Mouse (Mus musculus): ENCODE data around the gene Rad51b. TPM values are rescaled to one million over a fixed set of nuclear protein-coding genes. Genes with fewer than 3 reads are reported as not detected.

The Rad51b gene
- polyA plus RNA-seq, 1 experiment from 2014 or later = 8.0 TPM

- ATAC-seq (ENCODE audit: insufficient read depth) (no peak), DNase-seq (no peak)
- Histone ChIP-seq H3K27me3 (ENCODE audit: insufficient read depth, low read length) (no peaks in the 10 kb centered on the region), H3K4me2 (no peak overlapping the region), H3K27ac (ENCODE audit: low read depth) (peak overlapping the region; percentile 67), H3K4me1 (ENCODE audit: insufficient read depth) (peaks cover 15% of the 10 kb centered on the region), H3K36me3 (ENCODE audit: insufficient read depth) (no peaks in the 10 kb centered on the region), H3K9me3 (ENCODE audit: low read depth, low read length) (no peaks in the 10 kb centered on the region), H3K4me3 (ENCODE audit: low read depth, low read length) (no peak overlapping the region), H3K9ac (no peak overlapping the region)
- no peak for TF ChIP-seq CTCF (IDR thresholded peaks at IDR 0.05; ENCODE audit: low read depth)
- WGBS = 26% methylated on average over 7 of the region's 7 CpGs
Observed at GRCm38 (mm10) chr12:79442126-79442525, 145.0 kb downstream of the Rad51b start.

- no peaks in the 10 kb centered on the region for H3K27me3 ChIP-seq (ENCODE audit: insufficient read depth, low read length)
- H3K36me3 ChIP-seq (ENCODE audit: insufficient read depth) = no peaks in the 10 kb centered on the region
- no peak overlapping the region for H3K4me3 ChIP-seq (ENCODE audit: low read depth, low read length)
- 57% methylated on average over 6 of the region's 6 CpGs for WGBS
- H3K9ac ChIP-seq = no peak overlapping the region
- peak overlapping the region; percentile 67; the same call in 1 of the 2 replicates for H3K27ac ChIP-seq (ENCODE audit: low read depth)
- TF ChIP-seq CTCF (IDR thresholded peaks at IDR 0.05; ENCODE audit: low read depth) = no peak
- no peak overlapping the region for H3K4me2 ChIP-seq
- no peak for ATAC-seq (ENCODE audit: insufficient read depth)
- H3K9me3 ChIP-seq (ENCODE audit: low read depth, low read length) = no peaks in the 10 kb centered on the region
- DNase-seq = no peak
- peaks cover 15% of the 10 kb centered on the region for H3K4me1 ChIP-seq (ENCODE audit: insufficient read depth)
Observed at GRCm38 (mm10) chr12:79442836-79443390, 145.8 kb downstream of the Rad51b start.

GRCm38 (mm10) chr12:79444646-79445045 lies 147.6 kb downstream of the Rad51b start:
- no peak for TF ChIP-seq CTCF (IDR thresholded peaks at IDR 0.05; ENCODE audit: low read depth)
- H3K27me3 ChIP-seq (ENCODE audit: insufficient read depth, low read length) = no peaks in the 10 kb centered on the region
- WGBS = 60% methylated on average over 2 of the region's 2 CpGs
- H3K9me3 ChIP-seq (ENCODE audit: low read depth, low read length) = no peaks in the 10 kb centered on the region
- no peak overlapping the region for H3K27ac ChIP-seq (ENCODE audit: low read depth)
- H3K4me3 ChIP-seq (ENCODE audit: low read depth, low read length) = no peak overlapping the region
- H3K4me2 ChIP-seq = no peak overlapping the region
- no peak overlapping the region for H3K9ac ChIP-seq
- H3K4me1 ChIP-seq (ENCODE audit: insufficient read depth) = peaks cover 18% of the 10 kb centered on the region
- no peaks in the 10 kb centered on the region for H3K36me3 ChIP-seq (ENCODE audit: insufficient read depth)
- no peak for ATAC-seq (ENCODE audit: insufficient read depth)
- DNase-seq = no peak

GRCm38 (mm10) chr12:79447039-79447438 lies 150.0 kb downstream of the Rad51b start:
- Histone ChIP-seq H3K4me3 (ENCODE audit: low read depth, low read length) (no peak overlapping the region), H3K27me3 (ENCODE audit: insufficient read depth, low read length) (no peaks in the 10 kb centered on the region), H3K9me3 (ENCODE audit: low read depth, low read length) (no peaks in the 10 kb centered on the region), H3K4me2 (no peak overlapping the region), H3K9ac (no peak overlapping the region), H3K4me1 (ENCODE audit: insufficient read depth) (peaks cover 18% of the 10 kb centered on the region; the same call in 1 of the 2 replicates), H3K27ac (ENCODE audit: low read depth) (no peak overlapping the region), H3K36me3 (ENCODE audit: insufficient read depth) (no peaks in the 10 kb centered on the region)
- DNase-seq (no peak), ATAC-seq (ENCODE audit: insufficient read depth) (no peak)
- TF ChIP-seq CTCF (IDR thresholded peaks at IDR 0.05; ENCODE audit: low read depth) = no peak
- WGBS = 64% methylated on average over 3 of the region's 3 CpGs

GRCm38 (mm10) chr12:79449817-79450411 lies 152.8 kb downstream of the Rad51b start:
- WGBS = 39% methylated on average over 8 of the region's 8 CpGs
- Histone ChIP-seq H3K27me3 (ENCODE audit: insufficient read depth, low read length) (no peaks in the 10 kb centered on the region), H3K9ac (no peak overlapping the region), H3K27ac (ENCODE audit: low read depth) (peak overlapping the region; percentile 77), H3K4me2 (no peak overlapping the region), H3K4me3 (ENCODE audit: low read depth, low read length) (no peak overlapping the region), H3K4me1 (ENCODE audit: insufficient read depth) (peaks cover 10% of the 10 kb centered on the region; the same call in 1 of the 2 replicates), H3K36me3 (ENCODE audit: insufficient read depth) (no peaks in the 10 kb centered on the region), H3K9me3 (ENCODE audit: low read depth, low read length) (no peaks in the 10 kb centered on the region)
- peak; percentile 61; the same call in 1 of the 2 replicates for ATAC-seq (ENCODE audit: insufficient read depth)
- peak; percentile 54 for DNase-seq
- TF ChIP-seq CTCF (IDR thresholded peaks at IDR 0.05; ENCODE audit: low read depth) = no peak

- H3K4me1 ChIP-seq (ENCODE audit: insufficient read depth) = peaks cover 24% of the 10 kb centered on the region
- 0 out of 2 replicates have a peak overlapping the region, but pooled peaks have one; percentile 9 for H3K27ac ChIP-seq (ENCODE audit: low read depth)
- no peak overlapping the region for H3K9ac ChIP-seq
- no peaks in the 10 kb centered on the region for H3K36me3 ChIP-seq (ENCODE audit: insufficient read depth)
- H3K4me2 ChIP-seq = no peak overlapping the region
- no peak overlapping the region for H3K4me3 ChIP-seq (ENCODE audit: low read depth, low read length)
- no peak for TF ChIP-seq CTCF (IDR thresholded peaks at IDR 0.05; ENCODE audit: low read depth)
- H3K27me3 ChIP-seq (ENCODE audit: insufficient read depth, low read length) = no peaks in the 10 kb centered on the region
- WGBS = 70% methylated on average over 4 of the region's 4 CpGs
- no peak for ATAC-seq (ENCODE audit: insufficient read depth)
- DNase-seq = no peak
- no peaks in the 10 kb centered on the region for H3K9me3 ChIP-seq (ENCODE audit: low read depth, low read length)
Observed at GRCm38 (mm10) chr12:79452882-79453281, 155.8 kb downstream of the Rad51b start.

GRCm38 (mm10) chr12:79454017-79454416 lies 156.9 kb downstream of the Rad51b start:
- Histone ChIP-seq H3K27ac (ENCODE audit: low read depth) (peak overlapping the region; percentile 38; the same call in 1 of the 2 replicates), H3K4me2 (no peak overlapping the region), H3K4me3 (ENCODE audit: low read depth, low read length) (no peak overlapping the region), H3K36me3 (ENCODE audit: insufficient read depth) (no peaks in the 10 kb centered on the region), H3K9ac (no peak overlapping the region), H3K4me1 (ENCODE audit: insufficient read depth) (peaks cover 24% of the 10 kb centered on the region), H3K9me3 (ENCODE audit: low read depth, low read length) (no peaks in the 10 kb centered on the region), H3K27me3 (ENCODE audit: insufficient read depth, low read length) (no peaks in the 10 kb centered on the region)
- ATAC-seq (ENCODE audit: insufficient read depth) (no peak), DNase-seq (peak; percentile 66)
- WGBS = 64% methylated on average over 4 of the region's 4 CpGs
- peak; percentile 64 for TF ChIP-seq CTCF (IDR thresholded peaks at IDR 0.05; ENCODE audit: low read depth)

All from lung, embryonic 14.5 days (tissue).